Mouse (Mus musculus): ENCODE measurements around the gene Nlrp4b. TPM values are rescaled to one million over a fixed set of nuclear protein-coding genes. Genes with fewer than 3 reads are reported as not detected.

The Nlrp4b gene
- polyA plus RNA-seq (2015; fragmentation: Nextera tagmentation; extraction: Ambion mirVana), result not detected in 2 replicates

DNA sequence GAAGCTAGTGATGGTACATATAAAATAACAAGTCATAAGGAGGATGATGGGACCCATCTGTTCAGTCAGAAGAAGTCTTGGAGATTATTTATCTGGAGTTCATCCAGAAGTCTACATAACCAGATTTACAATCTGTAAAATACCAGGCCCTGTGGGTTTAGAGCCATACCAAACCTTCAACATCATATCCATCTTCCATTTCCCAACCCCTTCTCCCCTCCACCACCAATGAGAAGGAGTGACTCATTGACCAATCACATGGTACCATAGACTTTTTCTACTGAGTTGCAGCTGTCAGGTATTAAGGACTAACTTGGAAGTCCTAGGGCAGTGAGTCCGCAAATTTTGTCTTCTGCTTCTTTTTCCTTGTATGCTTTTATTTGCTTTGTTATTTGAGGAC lies at the start of gene Nlrp4b:
TSS of gene Nlrp4b (plus strand) at position 301 of the 400 bp plus-strand sequence.

GRCm38 (mm10) chr7:10754264-10754663 lies 66.7 kb downstream of the Nlrp4b start, which contains the start of gene Vmn1r71:
Gene Vmn1r71, minus strand, starts transcription at chr7:10754364.

Other genes with a start within 250 kb of the Nlrp4b start
- gene Vmn1r67, start 244.5 kb upstream of the Nlrp4b start, polyA plus RNA-seq (2015; fragmentation: Nextera tagmentation; extraction: Ambion mirVana), result not detected in 2 replicates
- gene Zik1, start 192.4 kb upstream of the Nlrp4b start, polyA plus RNA-seq (2015; fragmentation: Nextera tagmentation; extraction: Ambion mirVana), result 1.5 and 1.7 TPM in 2 replicates
- gene Vmn1r68, start 129.3 kb upstream of the Nlrp4b start, polyA plus RNA-seq (2015; fragmentation: Nextera tagmentation; extraction: Ambion mirVana), result not detected in 2 replicates
- gene Vmn1r69, start 74.1 kb upstream of the Nlrp4b start, polyA plus RNA-seq (2015; fragmentation: Nextera tagmentation; extraction: Ambion mirVana), result not detected in 2 replicates
- gene Vmn1r70, start 56.3 kb upstream of the Nlrp4b start, polyA plus RNA-seq (2015; fragmentation: Nextera tagmentation; extraction: Ambion mirVana), result not detected in 2 replicates
- not detected in 2 replicates for gene Vmn1r71, start 66.6 kb downstream of the Nlrp4b start, polyA plus RNA-seq (2015; fragmentation: Nextera tagmentation; extraction: Ambion mirVana)
- not detected in 2 replicates for gene Zscan4b, start 217.3 kb downstream of the Nlrp4b start, polyA plus RNA-seq (2015; fragmentation: Nextera tagmentation; extraction: Ambion mirVana)

Data from urinary bladder, postnatal 0 days (tissue).